Comparison of ENCODE assay signal across 8 mouse cellular contexts in genomic region chr5:135029007-135029854, GRCm38 (mm10). TPM values are rescaled to one million over a fixed set of nuclear protein-coding genes. Genes with fewer than 3 reads are reported as not detected.
A peak's percentile ranks its signal among the peaks of the same experiment; 100 is the strongest.
DNase-seq lines count a peak whose midpoint lies in the region; ATAC-seq and TF ChIP-seq lines count a peak whose summit lies in the region.

No protein-coding gene starts in this region.

- no peak for TF ChIP-seq CTCF in small intestine, adult 2 months (IDR thresholded peaks at IDR 0.05; ENCODE audit: extremely low read depth, insufficient read length, insufficient replicate concordance, low read depth, low read length)

- no peak overlapping the region for H3K4me2 ChIP-seq in forebrain, embryonic 14.5 days (ENCODE audit: low read length)
- peak overlapping the region; percentile 48 for H3K4me2 ChIP-seq in heart, embryonic 14.5 days (ENCODE audit: low read length)
- no peak overlapping the region for H3K4me2 ChIP-seq in forebrain, embryonic 16.5 days (ENCODE audit: low read length)

- peak overlapping the region; percentile 56 for H3K27ac ChIP-seq in forebrain, embryonic 10.5 days
- H3K27ac ChIP-seq in forebrain, embryonic 14.5 days (ENCODE audit: low read depth, low read length): no peak overlapping the region
- peak overlapping the region; percentile 12 to 51; a peak in 3 of 4 replicates for H3K27ac ChIP-seq in heart, embryonic 14.5 days (replicated peaks in 1 of 2; ENCODE audit: control insufficient read depth in 1 of 2, insufficient read depth in 1 of 2, low read depth in 2 of 2, low read length in 2 of 2)
- H3K27ac ChIP-seq in small intestine, adult 2 months (ENCODE audit: insufficient read depth, low read depth, low read length): no peak overlapping the region
- no peak overlapping the region for H3K27ac ChIP-seq in forebrain, embryonic 16.5 days (ENCODE audit: low read length)

- DNase-seq in forebrain, embryonic 10.5 days (ENCODE audit: extremely low spot score, low spot score): no peak
- DNase-seq in forebrain, embryonic 14.5 days (ENCODE audit: low spot score): no peak
- DNase-seq in urinary bladder, postnatal 36 days (ENCODE audit: low spot score in 2 of 2): peak; percentile 44 to 52
- DNase-seq in urinary bladder, adult 2 months (ENCODE audit: low spot score): no peak
- DNase-seq in left cerebral cortex, postnatal 25 days (ENCODE audit: low spot score in 2 of 2): peak; percentile 71 to 92

- 56% methylated on average over 18 of the region's 18 CpGs for WGBS in forebrain, embryonic 10.5 days
- 53% methylated on average over 18 of the region's 18 CpGs for WGBS in forebrain, embryonic 14.5 days
- 49% methylated on average over 18 of the region's 18 CpGs for WGBS in heart, embryonic 14.5 days
- WGBS in small intestine, adult 2 months: 23% methylated on average over 18 of the region's 18 CpGs
- WGBS in forebrain, embryonic 16.5 days: 49% methylated on average over 18 of the region's 18 CpGs

- H3K9ac ChIP-seq in forebrain, embryonic 14.5 days (ENCODE audit: low read length): no peak overlapping the region
- peak overlapping the region; percentile 36; the same call in 1 of the 2 replicates for H3K9ac ChIP-seq in heart, embryonic 14.5 days (ENCODE audit: low read length)
- no peak overlapping the region for H3K9ac ChIP-seq in forebrain, embryonic 16.5 days (replicated peaks; ENCODE audit: low read depth, low read length)

- H3K4me3 ChIP-seq in forebrain, embryonic 10.5 days: peak overlapping the region; percentile 8; the same call in 1 of the 2 replicates
- no peak overlapping the region for H3K4me3 ChIP-seq in forebrain, embryonic 14.5 days (ENCODE audit: low read depth, low read length)
- no peak overlapping the region for H3K4me3 ChIP-seq in heart, embryonic 14.5 days (ENCODE audit: control insufficient read depth in 1 of 2, insufficient read depth in 1 of 2, low read depth in 1 of 2, low read length in 2 of 2)
- peak overlapping the region; percentile 43 for H3K4me3 ChIP-seq in small intestine, adult 2 months (ENCODE audit: low read depth, low read length)
- no peak overlapping the region for H3K4me3 ChIP-seq in forebrain, embryonic 16.5 days (replicated peaks; ENCODE audit: low read length)

- H3K36me3 ChIP-seq in forebrain, embryonic 10.5 days (replicated peaks): peaks cover 7% of the 10 kb centered on the region; the same call in 1 of the 2 replicates
- H3K36me3 ChIP-seq in forebrain, embryonic 14.5 days (ENCODE audit: control insufficient read depth, insufficient read depth, low read length): no peaks in the 10 kb centered on the region
- no peaks in the 10 kb centered on the region; the same call in 1 of the 2 replicates for H3K36me3 ChIP-seq in heart, embryonic 14.5 days (ENCODE audit: control insufficient read depth, insufficient read depth, low read length)
- no peaks in the 10 kb centered on the region for H3K36me3 ChIP-seq in small intestine, adult 2 months (ENCODE audit: control insufficient read depth, insufficient read depth, low read length)
- no peaks in the 10 kb centered on the region for H3K36me3 ChIP-seq in forebrain, embryonic 16.5 days (ENCODE audit: control insufficient read depth, insufficient read depth)

- intact Hi-C loops in left cerebral cortex, postnatal 25 days (cut with DNase I): no loop called here

- H3K27me3 ChIP-seq in forebrain, embryonic 10.5 days (ENCODE audit: poor library complexity, severe bottlenecking): peaks cover 13% of the 10 kb centered on the region
- H3K27me3 ChIP-seq in forebrain, embryonic 14.5 days (replicated peaks; ENCODE audit: control insufficient read depth, insufficient read depth, low read length): no peaks in the 10 kb centered on the region
- no peaks in the 10 kb centered on the region for H3K27me3 ChIP-seq in heart, embryonic 14.5 days (ENCODE audit: control insufficient read depth, insufficient read depth, low read length)
- H3K27me3 ChIP-seq in small intestine, adult 2 months (ENCODE audit: control insufficient read depth, insufficient read depth, low read length): no peaks in the 10 kb centered on the region
- H3K27me3 ChIP-seq in forebrain, embryonic 16.5 days (replicated peaks; ENCODE audit: control insufficient read depth, insufficient read depth, low read length): no peaks in the 10 kb centered on the region

- ATAC-seq in forebrain, embryonic 14.5 days: no peak
- ATAC-seq in heart, embryonic 14.5 days (ENCODE audit: insufficient number of reproducible peaks, insufficient read depth, low FRiP score, low read depth): no peak
- no peak for ATAC-seq in forebrain, embryonic 16.5 days

- no peak for TF ChIP-seq POLR2A in small intestine, adult 2 months (IDR thresholded peaks at IDR 0.05; ENCODE audit: low read depth, low read length)

- H3K4me1 ChIP-seq in forebrain, embryonic 10.5 days: peaks cover 31% of the 10 kb centered on the region
- peaks cover under 1% of the 10 kb centered on the region; the same call in 1 of the 2 replicates for H3K4me1 ChIP-seq in forebrain, embryonic 14.5 days (ENCODE audit: control insufficient read depth, insufficient read depth, low read length)
- peaks cover 26 to 33% of the 10 kb centered on the region in 2 experiments for H3K4me1 ChIP-seq in heart, embryonic 14.5 days (ENCODE audit: control insufficient read depth in 2 of 2, insufficient read depth in 2 of 2, low read length in 2 of 2)
- H3K4me1 ChIP-seq in small intestine, adult 2 months (ENCODE audit: control insufficient read depth, insufficient read depth, insufficient read length, low read length): peaks cover 16% of the 10 kb centered on the region
- peaks cover 11% of the 10 kb centered on the region for H3K4me1 ChIP-seq in forebrain, embryonic 16.5 days (replicated peaks; ENCODE audit: control insufficient read depth, insufficient read depth, low read length)

- H3K9me3 ChIP-seq in forebrain, embryonic 10.5 days: peaks cover 6% of the 10 kb centered on the region
- H3K9me3 ChIP-seq in forebrain, embryonic 14.5 days (replicated peaks; ENCODE audit: control insufficient read depth, low read length): no peaks in the 10 kb centered on the region
- H3K9me3 ChIP-seq in heart, embryonic 14.5 days (ENCODE audit: control insufficient read depth, low read length): no peaks in the 10 kb centered on the region
- H3K9me3 ChIP-seq in forebrain, embryonic 16.5 days (ENCODE audit: control insufficient read depth, low read length): no peaks in the 10 kb centered on the region

RNA-seq across cellular contexts. Expression of gene Stx1a, which starts 5.9 kb away (rescaled TPM):
- polyA plus RNA-seq in forebrain, embryonic 10.5 days (2016; fragmentation: Nextera tagmentation; extraction: Ambion mirVana): 8.7 and 10.0 TPM in 2 replicates
- polyA plus RNA-seq in forebrain, embryonic 14.5 days (2014; fragmentation: Nextera tagmentation; extraction: Ambion mirVana): 57.0 and 78.5 TPM in 2 replicates
- polyA plus RNA-seq in urinary bladder, adult 2 months (2012; rRNA removed): 9.6 and 11.5 TPM in 2 replicates
- polyA plus RNA-seq in heart, embryonic 14.5 days (2014; fragmentation: Nextera tagmentation; extraction: Ambion mirVana): 5.4 and 6.4 TPM in 2 replicates
- total RNA-seq in left cerebral cortex, postnatal 25 days (2021): 100 to 1,000 TPM; 388 to 416 TPM
- 4.6 and 5.1 TPM in 2 replicates for polyA plus RNA-seq in small intestine, adult 2 months (2012; rRNA removed)
- 81.6 and 110 TPM in 2 replicates for polyA plus RNA-seq in forebrain, embryonic 16.5 days (2015; fragmentation: Nextera tagmentation; extraction: Ambion mirVana)

RNA-seq across cellular contexts. Expression of gene Abhd11, which starts 20.3 kb away (rescaled TPM):
- 40.1 and 40.8 TPM in 2 replicates for polyA plus RNA-seq in forebrain, embryonic 10.5 days (2016; fragmentation: Nextera tagmentation; extraction: Ambion mirVana)
- polyA plus RNA-seq in forebrain, embryonic 14.5 days (2014; fragmentation: Nextera tagmentation; extraction: Ambion mirVana): 66.9 and 70.7 TPM in 2 replicates
- 50.0 and 69.5 TPM in 2 replicates for polyA plus RNA-seq in urinary bladder, adult 2 months (2012; rRNA removed)
- polyA plus RNA-seq in heart, embryonic 14.5 days (2014; fragmentation: Nextera tagmentation; extraction: Ambion mirVana): 72.1 and 74.9 TPM in 2 replicates
- total RNA-seq in left cerebral cortex, postnatal 25 days (2021): 10 to 100 TPM; 35.5 to 41.4 TPM
- polyA plus RNA-seq in small intestine, adult 2 months (2012; rRNA removed): 48.1 and 90.7 TPM in 2 replicates
- 70.6 and 78.0 TPM in 2 replicates for polyA plus RNA-seq in forebrain, embryonic 16.5 days (2015; fragmentation: Nextera tagmentation; extraction: Ambion mirVana)

RNA-seq across cellular contexts. Expression of gene Dnajc30, which starts 34.8 kb away (rescaled TPM):
- 25.0 and 26.1 TPM in 2 replicates for polyA plus RNA-seq in forebrain, embryonic 10.5 days (2016; fragmentation: Nextera tagmentation; extraction: Ambion mirVana)
- polyA plus RNA-seq in forebrain, embryonic 14.5 days (2014; fragmentation: Nextera tagmentation; extraction: Ambion mirVana): 36.3 and 38.8 TPM in 2 replicates
- 25.3 and 28.1 TPM in 2 replicates for polyA plus RNA-seq in urinary bladder, adult 2 months (2012; rRNA removed)
- polyA plus RNA-seq in heart, embryonic 14.5 days (2014; fragmentation: Nextera tagmentation; extraction: Ambion mirVana): 30.6 and 31.1 TPM in 2 replicates
- 10 to 100 TPM; 38.3 to 42.4 TPM for total RNA-seq in left cerebral cortex, postnatal 25 days (2021)
- polyA plus RNA-seq in small intestine, adult 2 months (2012; rRNA removed): 30.1 and 46.4 TPM in 2 replicates
- polyA plus RNA-seq in forebrain, embryonic 16.5 days (2015; fragmentation: Nextera tagmentation; extraction: Ambion mirVana): 35.2 and 40.4 TPM in 2 replicates

RNA-seq across cellular contexts. Expression of gene Bud23, which starts 35.5 kb away (rescaled TPM):
- 172 and 176 TPM in 2 replicates for polyA plus RNA-seq in forebrain, embryonic 10.5 days (2016; fragmentation: Nextera tagmentation; extraction: Ambion mirVana)
- polyA plus RNA-seq in forebrain, embryonic 14.5 days (2014; fragmentation: Nextera tagmentation; extraction: Ambion mirVana): 89.1 and 92.7 TPM in 2 replicates
- 51.2 and 54.6 TPM in 2 replicates for polyA plus RNA-seq in urinary bladder, adult 2 months (2012; rRNA removed)
- 47.2 and 52.3 TPM in 2 replicates for polyA plus RNA-seq in heart, embryonic 14.5 days (2014; fragmentation: Nextera tagmentation; extraction: Ambion mirVana)
- total RNA-seq in left cerebral cortex, postnatal 25 days (2021): 10 to 100 TPM; 49.7 to 51.0 TPM
- polyA plus RNA-seq in small intestine, adult 2 months (2012; rRNA removed): 31.2 and 43.7 TPM in 2 replicates
- polyA plus RNA-seq in forebrain, embryonic 16.5 days (2015; fragmentation: Nextera tagmentation; extraction: Ambion mirVana): 81.9 and 96.3 TPM in 2 replicates

RNA-seq across cellular contexts. Expression of gene Cldn3, which starts 43.2 kb away (rescaled TPM):
- 10.8 and 14.9 TPM in 2 replicates for polyA plus RNA-seq in forebrain, embryonic 10.5 days (2016; fragmentation: Nextera tagmentation; extraction: Ambion mirVana)
- 5.9 and 9.0 TPM in 2 replicates for polyA plus RNA-seq in forebrain, embryonic 14.5 days (2014; fragmentation: Nextera tagmentation; extraction: Ambion mirVana)
- 0.15 and 0.17 TPM in 2 replicates for polyA plus RNA-seq in urinary bladder, adult 2 months (2012; rRNA removed)
- 0.53 and 2.2 TPM in 2 replicates for polyA plus RNA-seq in heart, embryonic 14.5 days (2014; fragmentation: Nextera tagmentation; extraction: Ambion mirVana)
- under 1 TPM; 0.39 to 0.62 TPM for total RNA-seq in left cerebral cortex, postnatal 25 days (2021)
- 1,043 and 2,448 TPM in 2 replicates for polyA plus RNA-seq in small intestine, adult 2 months (2012; rRNA removed)
- 13.0 and 13.6 TPM in 2 replicates for polyA plus RNA-seq in forebrain, embryonic 16.5 days (2015; fragmentation: Nextera tagmentation; extraction: Ambion mirVana)

Comparison
In these comparisons a context has a peak if more than half of its experiments do, and no peak if none do; other contexts are left out.
1. DNase-seq: peak in urinary bladder, postnatal 36 days (2 of 2) and left cerebral cortex, postnatal 25 days (2 of 2); none in forebrain, embryonic 10.5 days (single experiment), forebrain, embryonic 14.5 days (single experiment) and urinary bladder, adult 2 months (single experiment).
2. H3K27ac ChIP-seq: peak in forebrain, embryonic 10.5 days (single experiment) and heart, embryonic 14.5 days (2 of 2); none in forebrain, embryonic 14.5 days (single experiment), small intestine, adult 2 months (single experiment) and forebrain, embryonic 16.5 days (single experiment).
3. H3K4me3 ChIP-seq: peak in forebrain, embryonic 10.5 days (single experiment) and small intestine, adult 2 months (single experiment); none in forebrain, embryonic 14.5 days (single experiment), heart, embryonic 14.5 days (0 of 2) and forebrain, embryonic 16.5 days (single experiment).